Mouse (Mus musculus): Measurements from ENCODE around the gene Pgpep1.

- TF ChIP-seq CTCF (IDR thresholded peaks at IDR 0.05; ENCODE audit: low read depth, low read length), result no peak
- TF ChIP-seq POLR2A (IDR thresholded peaks at IDR 0.05; ENCODE audit: extremely low read depth, insufficient read depth, low read length), result no peak
Measured at GRCm38 (mm10) chr8:70607898-70608748, 52.1 kb downstream of the Pgpep1 start.
